Mouse (Mus musculus) neural tube, embryonic 14.5 days (tissue): Measurements from ENCODE around the gene Aars. TPM values are rescaled to one million over a fixed set of nuclear protein-coding genes. Genes with fewer than 3 reads are reported as not detected.

ENCODE experiments used
- microRNA-seq: library from miRNA; unstranded; fragments of <30 nt; microRNA quantifications from one replicate; pipeline ENCODE4, GENCODE M21; 2016
- polyA plus RNA-seq: library from polyadenylated mRNA; unstranded; fragments of >200 nt; fragmentation: Nextera tagmentation; extraction: Ambion mirVana; gene quantifications from 2 replicates; pipeline ENCODE4 v1.2.1, GENCODE M21; 2014

Gene Aars
- polyA plus RNA-seq, 1 experiment from 2014 or later = 76.4 TPM

Small RNAs within 50 kb of the gene (microRNA-seq; reads per million reads assigned to microRNA genes)
- gene Gm24103 (not detected), gene Mir3473d (0.85 reads per million)

Other genes with a start within 250 kb of the Aars start
- gene Il34, start 227.2 kb upstream of the Aars start, polyA plus RNA-seq = 1.2 and 2.7 TPM in 2 replicates
- 64.6 and 78.1 TPM in 2 replicates for gene Cog4, start 186.5 kb upstream of the Aars start, polyA plus RNA-seq
- gene Sf3b3, start 186.4 kb upstream of the Aars start, polyA plus RNA-seq = 87.3 and 109 TPM in 2 replicates
- 3.9 and 5.4 TPM in 2 replicates for gene Fuk, start 130.7 kb upstream of the Aars start, polyA plus RNA-seq
- gene St3gal2, start 113.2 kb upstream of the Aars start, polyA plus RNA-seq = 12.7 and 15.0 TPM in 2 replicates
- gene Ddx19a, start 35.3 kb upstream of the Aars start, polyA plus RNA-seq = 14.0 and 14.8 TPM in 2 replicates
- gene Ddx19b, start 1.4 kb upstream of the Aars start, polyA plus RNA-seq = 6.3 and 7.6 TPM in 2 replicates
- not detected in 2 replicates for gene Exosc6, start 23.2 kb downstream of the Aars start, polyA plus RNA-seq
- gene Clec18a, start 59.3 kb downstream of the Aars start, polyA plus RNA-seq = 0.70 and 1.5 TPM in 2 replicates
- gene Pdpr, start 61.5 kb downstream of the Aars start, polyA plus RNA-seq = 8.1 and 8.7 TPM in 2 replicates
- gene Glg1, start 226.1 kb downstream of the Aars start, polyA plus RNA-seq = 77.0 and 97.5 TPM in 2 replicates